Mouse (Mus musculus) MEL (cell line): ENCODE results near the gene Gm49355.

Experiments
- BHLHE40 ChIP-seq: IDR thresholded peaks from 2 replicates; pipeline ENCODE4 v1.6.1; 2012; ENCODE audit warnings: low read depth, mild to moderate bottlenecking, inconsistent platforms, low read length, improper control_type of control experiment, borderline replicate concordance
- CTCF ChIP-seq, 3 experiments: IDR thresholded peaks in 2 of 3; conservative IDR thresholded peaks in 1 of 3; 2 replicates each; pipeline ENCODE4 v1.5.1; 2011 to 2012; ENCODE audit warnings: low read length in 3 of 3, low read depth in 2 of 3, mild to moderate bottlenecking in 2 of 3, improper control_type of control experiment in 1 of 3, inconsistent platforms in 1 of 3, mixed read lengths in 1 of 3, moderate library complexity in 1 of 3; ENCODE audit not compliant: control insufficient read depth in 1 of 3, insufficient read depth in 1 of 3, poor library complexity in 1 of 3, severe bottlenecking in 1 of 3
- EP300 ChIP-seq, 2 experiments: IDR thresholded peaks; 2 replicates each; pipeline ENCODE4 v1.6.1; 2011; ENCODE audit warnings: improper control_type of control experiment in 2 of 2, low read length in 2 of 2, low read depth in 1 of 2, mild to moderate bottlenecking in 1 of 2
- GATA1 ChIP-seq: IDR thresholded peaks from 2 replicates; pipeline ENCODE4 v1.6.1; 2011; ENCODE audit warnings: low read depth, low read length, improper control_type of control experiment
- MAX ChIP-seq: IDR thresholded peaks from 2 replicates; pipeline ENCODE4 v1.6.1; 2011; ENCODE audit warnings: low read length, improper control_type of control experiment
- POLR2A ChIP-seq, 2 experiments: IDR thresholded peaks; 2 replicates each; pipeline ENCODE4 v1.6.1; 2011 to 2012; ENCODE audit warnings: low read length in 2 of 2, mild to moderate bottlenecking in 2 of 2, control low read depth in 1 of 2, improper control_type of control experiment in 1 of 2, low read depth in 1 of 2, moderate library complexity in 1 of 2; ENCODE audit not compliant: control insufficient read depth in 1 of 2, insufficient read depth in 1 of 2, poor library complexity in 1 of 2
- POLR2AphosphoS5 ChIP-seq: IDR thresholded peaks from 2 replicates; pipeline ENCODE4 v1.6.1; 2012; ENCODE audit warnings: low read depth, borderline replicate concordance, mild to moderate bottlenecking, inconsistent platforms, low read length, moderate library complexity, mixed read lengths
- RCOR1 ChIP-seq: IDR thresholded peaks from 2 replicates; pipeline ENCODE4 v1.6.1; 2012; ENCODE audit warnings: low read depth, mild to moderate bottlenecking, inconsistent platforms, low read length, improper control_type of control experiment
- SMC3 ChIP-seq: IDR thresholded peaks from 2 replicates; pipeline ENCODE4 v1.6.1; 2011; ENCODE audit warnings: low read depth, low read length, improper control_type of control experiment
- TBP ChIP-seq: IDR thresholded peaks from 2 replicates; pipeline ENCODE4 v1.8.0; 2011; ENCODE audit warnings: low read depth, low read length, improper control_type of control experiment
- TCF12 ChIP-seq: IDR thresholded peaks from 2 replicates; pipeline ENCODE4 v1.6.1; 2014; ENCODE audit warnings: low read depth, mild to moderate bottlenecking, inconsistent platforms, low read length, improper control_type of control experiment, moderate library complexity
- USF2 ChIP-seq, 2 experiments: IDR thresholded peaks; 2 replicates each; pipeline ENCODE4 v1.6.1; 2011 to 2012; ENCODE audit warnings: improper control_type of control experiment in 2 of 2, low read length in 2 of 2, borderline replicate concordance in 1 of 2, inconsistent platforms in 1 of 2, low read depth in 1 of 2, mild to moderate bottlenecking in 1 of 2; ENCODE audit not compliant: insufficient read depth in 1 of 2
- ZC3H11A ChIP-seq: IDR thresholded peaks from 2 replicates; pipeline ENCODE4 v1.6.1; 2012; ENCODE audit warnings: low read depth, mild to moderate bottlenecking, inconsistent platforms, low read length, improper control_type of control experiment
- ZKSCAN1 ChIP-seq: IDR thresholded peaks from 2 replicates; pipeline ENCODE4 v1.6.1; 2012; ENCODE audit warnings: low read depth, mild to moderate bottlenecking, inconsistent platforms, low read length, improper control_type of control experiment, moderate library complexity

- TF ChIP-seq RCOR1 (no peak), SMC3 (no peak), TCF12 (no peak), CTCF (IDR thresholded peaks at IDR 0.05 in 2 of 3, conservative IDR thresholded peaks at IDR 0.05 in 1 of 3; ENCODE audit: control insufficient read depth in 1 of 3, insufficient read depth in 1 of 3, low read depth in 2 of 3, low read length in 3 of 3, poor library complexity in 1 of 3, severe bottlenecking in 1 of 3) (no peak), MAX (no peak), USF2 (IDR thresholded peaks at IDR 0.05; ENCODE audit: borderline replicate concordance in 1 of 2, insufficient read depth in 1 of 2, low read depth in 1 of 2, low read length in 2 of 2) (no peak), POLR2A (IDR thresholded peaks at IDR 0.05; ENCODE audit: control insufficient read depth in 1 of 2, insufficient read depth in 1 of 2, low read depth in 1 of 2, low read length in 2 of 2, poor library complexity in 1 of 2) (no peak), BHLHE40 (no peak), ZKSCAN1 (no peak), POLR2AphosphoS5 (no peak), GATA1 (no peak), ZC3H11A (no peak), TBP (no peak), EP300 (IDR thresholded peaks at IDR 0.05; ENCODE audit: low read depth in 1 of 2, low read length in 2 of 2) (no peak)
These were observed 15.4 kb downstream of the Gm49355 start for GRCm38 (mm10) chr14:12299171-12299570.
